Mouse (Mus musculus): ENCODE measurements around the gene Gm11541. TPM values are rescaled to one million over a fixed set of nuclear protein-coding genes. Genes with fewer than 3 reads are reported as not detected.
"Not testable (repeated sequence)": the region's sequence is repeated elsewhere in the genome, so short reads cannot be mapped to it uniquely, and the experiment has no call there.

The Gm11541 gene
- polyA plus RNA-seq, 1 experiment from 2014 or later, result 0.52 TPM

DNA sequence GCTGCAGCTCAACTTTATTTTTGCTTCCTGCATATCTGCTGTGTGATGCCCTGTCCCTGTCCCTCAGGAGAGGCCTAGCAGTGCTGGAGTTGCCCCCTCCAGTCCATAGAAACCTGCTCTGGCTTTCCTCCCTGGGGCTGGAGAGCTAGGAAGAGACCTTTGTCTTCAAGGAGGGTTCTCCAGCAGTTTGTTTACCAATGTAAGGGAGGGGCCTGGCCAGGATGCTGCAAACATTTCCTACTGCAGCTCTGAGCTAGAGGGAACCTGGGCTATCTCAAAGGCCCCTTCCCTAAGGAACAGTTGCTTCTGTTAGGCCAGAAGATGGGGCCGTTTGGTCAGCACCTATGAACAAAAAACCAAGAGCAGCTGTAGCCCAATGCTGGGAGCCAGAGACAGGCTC lies 43.0 kb downstream of the Gm11541 start:
- no peak overlapping the region for H3K27ac ChIP-seq
- H3K4me2 ChIP-seq (replicated peaks), result no peak overlapping the region
- no peak for ATAC-seq (ENCODE audit: insufficient number of reproducible peaks, insufficient read depth, low FRiP score, low TSS enrichment)
- H3K4me1 ChIP-seq, result no peaks in the 10 kb centered on the region
- peaks cover 80% of the 10 kb centered on the region for H3K36me3 ChIP-seq
- H3K4me3 ChIP-seq, result no peak overlapping the region
- H3K27me3 ChIP-seq, result no peaks in the 10 kb centered on the region
- H3K9me3 ChIP-seq, result no peaks in the 10 kb centered on the region
- no peak overlapping the region for H3K9ac ChIP-seq
- WGBS, result 60% methylated on average over 1 of the region's 1 CpGs

DNA sequence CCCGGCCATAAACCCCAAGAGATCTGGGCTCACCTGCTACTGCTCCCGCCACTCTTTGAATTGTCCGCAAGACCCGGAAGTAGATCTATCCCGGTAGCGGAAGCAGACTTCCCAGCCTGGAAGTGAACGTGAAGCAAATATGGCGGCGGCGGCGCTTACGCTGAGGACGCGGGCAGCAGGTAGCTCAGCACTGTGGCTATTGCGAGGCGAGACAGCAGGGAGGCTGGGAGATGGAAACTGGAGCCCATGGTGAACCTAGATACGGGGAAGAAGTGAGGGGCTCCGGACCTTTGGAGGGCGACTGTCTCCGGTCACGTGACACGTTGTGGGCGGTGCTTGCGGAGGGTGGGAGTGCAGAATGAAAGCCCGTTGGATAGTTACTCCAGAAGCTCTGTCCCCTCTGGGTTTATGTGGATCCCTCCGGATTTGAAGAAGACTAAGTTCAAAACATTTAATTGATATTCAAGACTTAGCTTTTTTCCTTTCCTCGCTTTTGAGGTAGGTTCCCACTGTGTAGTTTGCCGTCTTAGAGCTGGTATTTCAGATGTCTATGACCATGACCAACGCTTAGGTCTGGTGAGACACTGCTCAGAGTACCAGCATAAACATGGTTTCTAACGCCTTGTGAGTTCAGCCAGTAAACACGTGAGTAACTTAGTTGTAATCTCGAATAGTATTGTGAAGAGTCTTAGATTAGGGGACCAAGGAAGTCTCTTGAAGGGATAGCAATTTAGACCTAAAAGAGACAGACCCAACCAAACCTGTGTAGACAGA lies 50.4 kb downstream of the Gm11541 start, which contains the start of the genes Mrpl27 and Eme1:
Gene Mrpl27 (plus strand): TSS at position 105 of the 774 bp plus-strand sequence.
Gene Eme1 (minus strand): TSS at position 302 of the 774 bp plus-strand sequence.
- H3K9ac ChIP-seq, result peak within 1 kb of the TSS; percentile 37

DNA sequence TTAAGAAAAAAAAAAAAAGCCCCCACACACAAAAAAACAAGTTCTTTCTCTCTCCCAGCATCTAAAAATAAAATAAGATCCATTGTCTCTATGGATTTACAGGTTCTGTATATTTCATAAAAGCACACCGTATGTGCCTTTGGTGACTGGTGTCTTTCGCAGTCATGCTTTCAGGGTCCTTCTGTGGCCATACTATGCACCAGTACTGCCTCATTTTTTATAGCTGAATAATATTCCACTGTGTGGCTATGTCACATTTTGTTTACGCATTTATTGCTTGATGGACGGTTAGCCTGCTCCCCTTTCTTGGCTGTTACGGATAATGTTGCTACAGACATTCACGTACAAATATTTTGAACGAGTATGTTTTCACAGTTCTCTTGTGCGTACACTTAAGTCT lies 51.3 kb downstream of the Gm11541 start:
- Histone ChIP-seq H3K4me3 (peak overlapping the region; percentile 63), H3K36me3 (peaks cover 26% of the 10 kb centered on the region), H3K9ac (no peak overlapping the region), H3K4me2 (replicated peaks) (peak overlapping the region; percentile 53), H3K4me1 (peaks cover 7% of the 10 kb centered on the region), H3K9me3 (no peaks in the 10 kb centered on the region), H3K27ac (no peak overlapping the region), H3K27me3 (no peaks in the 10 kb centered on the region)
- ATAC-seq (ENCODE audit: insufficient number of reproducible peaks, insufficient read depth, low FRiP score, low TSS enrichment), result no peak
- WGBS, result 52% methylated on average over 8 of the region's 8 CpGs

More for the DNA sequence above, 50.4 kb downstream of the Gm11541 start, which contains the start of the genes Mrpl27 and Eme1:
- Histone ChIP-seq H3K9me3 (no peaks in the 10 kb centered on the region), H3K27ac (peak within 1 kb of the TSS; percentile 93), H3K4me2 (replicated peaks) (peak within 1 kb of the TSS; percentile 53), H3K4me1 (peaks cover 7% of the 10 kb centered on the region), H3K36me3 (peaks cover 29% of the 10 kb centered on the region), H3K4me3 (peak within 1 kb of the TSS; percentile 63), H3K27me3 (no peaks in the 10 kb centered on the region)
- ATAC-seq (ENCODE audit: insufficient number of reproducible peaks, insufficient read depth, low FRiP score, low TSS enrichment), result peak; percentile 79
- WGBS, result 1% methylated on average over 32 of the region's 32 CpGs

DNA sequence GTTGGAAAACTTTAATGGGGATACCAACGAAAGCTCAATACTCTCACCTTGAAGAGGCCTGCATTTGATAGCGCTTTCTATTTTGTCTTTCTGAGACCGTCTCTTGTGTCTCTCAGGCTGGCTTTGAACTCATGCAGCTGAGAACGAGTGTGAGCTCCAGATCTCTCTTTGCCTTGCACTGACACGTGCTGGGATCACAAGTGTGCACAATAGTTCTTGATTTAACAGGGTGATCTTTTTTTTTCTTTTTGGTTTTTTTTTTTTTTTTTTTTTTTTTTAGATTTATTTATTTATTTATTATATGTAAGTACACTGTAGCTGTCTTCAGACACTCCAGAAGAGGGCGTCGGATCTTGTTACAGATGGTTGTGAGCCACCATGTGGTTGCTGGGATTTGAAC lies 53.1 kb downstream of the Gm11541 start:
- not testable (repeated sequence) for H3K9ac ChIP-seq; H3K4me2 ChIP-seq (replicated peaks); H3K27ac ChIP-seq; ATAC-seq (ENCODE audit: insufficient number of reproducible peaks, insufficient read depth, low FRiP score, low TSS enrichment); H3K4me3 ChIP-seq; H3K27me3 ChIP-seq; H3K4me1 ChIP-seq; H3K9me3 ChIP-seq
- peaks cover 40% of the 10 kb centered on the region for H3K36me3 ChIP-seq
- WGBS, result 91% methylated on average over 7 of the region's 7 CpGs

DNA sequence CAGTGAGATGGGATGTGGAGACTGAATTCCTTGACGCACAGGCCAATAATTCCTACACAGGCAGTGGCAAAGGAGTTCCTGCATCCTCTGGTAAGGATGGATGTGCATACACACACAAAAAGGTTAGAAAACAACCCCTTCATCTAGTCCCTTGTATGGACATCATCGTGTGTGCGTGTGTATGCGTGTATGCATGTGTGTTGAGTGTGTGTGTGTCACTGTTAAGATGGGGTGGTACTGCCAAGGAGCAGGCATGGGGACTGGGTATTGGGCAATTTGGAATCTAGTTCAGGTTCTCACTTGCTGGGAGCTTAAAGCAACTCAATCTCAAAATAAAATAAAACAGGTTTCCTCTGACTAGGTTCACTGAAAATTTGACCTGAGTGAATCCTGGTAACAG lies 57.8 kb downstream of the Gm11541 start:
- no peaks in the 10 kb centered on the region for H3K27me3 ChIP-seq
- H3K4me1 ChIP-seq, result no peaks in the 10 kb centered on the region
- no peak overlapping the region for H3K9ac ChIP-seq
- no peaks in the 10 kb centered on the region for H3K9me3 ChIP-seq
- no peak overlapping the region for H3K27ac ChIP-seq
- H3K36me3 ChIP-seq, result peaks cover 86% of the 10 kb centered on the region
- WGBS, result 95% methylated on average over 4 of the region's 4 CpGs
- no peak overlapping the region for H3K4me3 ChIP-seq
- H3K4me2 ChIP-seq (replicated peaks), result no peak overlapping the region
- no peak for ATAC-seq (ENCODE audit: insufficient number of reproducible peaks, insufficient read depth, low FRiP score, low TSS enrichment)

Other genes with a start within 250 kb of the Gm11541 start
- gene Cacna1g, start 230.3 kb downstream of the Gm11541 start, polyA plus RNA-seq (2016; fragmentation: Nextera tagmentation; extraction: Ambion mirVana), result 31.6 and 37.2 TPM in 2 replicates
- gene Spata20, start 218.3 kb downstream of the Gm11541 start, polyA plus RNA-seq (2016; fragmentation: Nextera tagmentation; extraction: Ambion mirVana), result 0.29 and 0.43 TPM in 2 replicates
- gene Epn3, start 204.5 kb downstream of the Gm11541 start, polyA plus RNA-seq (2016; fragmentation: Nextera tagmentation; extraction: Ambion mirVana), result 2.7 and 4.2 TPM in 2 replicates
- 2.5 and 3.7 TPM in 2 replicates for gene Mycbpap, start 182.8 kb downstream of the Gm11541 start, polyA plus RNA-seq (2016; fragmentation: Nextera tagmentation; extraction: Ambion mirVana)
- gene Rsad1, start 155.2 kb downstream of the Gm11541 start, polyA plus RNA-seq (2016; fragmentation: Nextera tagmentation; extraction: Ambion mirVana), result 5.0 and 5.7 TPM in 2 replicates
- gene Chad, start 139.5 kb downstream of the Gm11541 start, polyA plus RNA-seq (2016; fragmentation: Nextera tagmentation; extraction: Ambion mirVana), result 2.0 and 3.6 TPM in 2 replicates
- 5.5 and 5.9 TPM in 2 replicates for gene Acsf2, start 102.6 kb downstream of the Gm11541 start, polyA plus RNA-seq (2016; fragmentation: Nextera tagmentation; extraction: Ambion mirVana)
- gene Lrrc59, start 74.7 kb downstream of the Gm11541 start, polyA plus RNA-seq (2016; fragmentation: Nextera tagmentation; extraction: Ambion mirVana), result 222 and 225 TPM in 2 replicates
- gene Mrpl27, start 50.7 kb downstream of the Gm11541 start, polyA plus RNA-seq (2016; fragmentation: Nextera tagmentation; extraction: Ambion mirVana), result 139 and 142 TPM in 2 replicates
- gene Eme1, start 50.5 kb downstream of the Gm11541 start, polyA plus RNA-seq (2016; fragmentation: Nextera tagmentation; extraction: Ambion mirVana), result 33.3 and 37.5 TPM in 2 replicates
- gene Xylt2, start 27.0 kb downstream of the Gm11541 start, polyA plus RNA-seq (2016; fragmentation: Nextera tagmentation; extraction: Ambion mirVana), result 29.0 and 29.5 TPM in 2 replicates
- gene Cdc34b, start 37.3 kb upstream of the Gm11541 start, polyA plus RNA-seq (2016; fragmentation: Nextera tagmentation; extraction: Ambion mirVana), result 0.22 and 0.25 TPM in 2 replicates
- gene Tmem92, start 78.2 kb upstream of the Gm11541 start, polyA plus RNA-seq (2016; fragmentation: Nextera tagmentation; extraction: Ambion mirVana), result not detected in 2 replicates
- 512 and 623 TPM in 2 replicates for gene Col1a1, start 231.7 kb upstream of the Gm11541 start, polyA plus RNA-seq (2016; fragmentation: Nextera tagmentation; extraction: Ambion mirVana)

Measured in embryonic facial prominence, embryonic 12.5 days (tissue).